Mouse (Mus musculus) neural tube, embryonic 14.5 days (tissue): ENCODE measurements around the gene Vmn2r36. TPM values are rescaled to one million over a fixed set of nuclear protein-coding genes. Genes with fewer than 3 reads are reported as not detected.
"Not testable (repeated sequence)": the region's sequence is repeated elsewhere in the genome, so short reads cannot be mapped to it uniquely, and the experiment has no call there.

Experiments used
- ATAC-seq: fragments of 200-750 bp; cut with Nextera tagmentation; 2 replicates; pipeline ENCODE4 v1.8.0; 2017; ENCODE audit warnings: low read depth, mild to moderate bottlenecking, moderate TSS enrichment, moderate library complexity
- H3K27ac ChIP-seq: fragments of 300-500 bp; sonication (generic); 2 replicates; pipeline ENCODE4 v1.5.1; 2014; ENCODE audit warnings: low read depth, mild to moderate bottlenecking, control low read depth, low read length, moderate library complexity, mixed read lengths
- H3K27me3 ChIP-seq: fragments of 300-500 bp; sonication (generic); 2 replicates; pipeline ENCODE4 v1.6.1; 2014; ENCODE audit warnings: low read length; ENCODE audit not compliant: control insufficient read depth, insufficient read depth
- H3K36me3 ChIP-seq: fragments of 300-500 bp; sonication (generic); 2 replicates; pipeline ENCODE4 v1.6.1; 2014; ENCODE audit warnings: low read length, mixed read lengths; ENCODE audit not compliant: control insufficient read depth, insufficient read depth
- H3K4me1 ChIP-seq: fragments of 300-500 bp; sonication (generic); 2 replicates; pipeline ENCODE4 v1.6.1; 2014; ENCODE audit warnings: low read length; ENCODE audit not compliant: control insufficient read depth, insufficient read depth
- H3K4me2 ChIP-seq: fragments of 300-500 bp; sonication (generic); 2 replicates; pipeline ENCODE4 v1.6.1; 2014; ENCODE audit warnings: mild to moderate bottlenecking, low read depth, low read length, control low read depth
- H3K4me3 ChIP-seq: fragments of 300-500 bp; sonication (generic); 2 replicates; pipeline ENCODE4 v1.5.1; 2014; ENCODE audit warnings: low read depth, low read length, control low read depth, mixed read lengths
- H3K9ac ChIP-seq: fragments of 300-500 bp; sonication (generic); replicated peaks from 2 replicates; pipeline ENCODE4 v1.6.1; 2014; ENCODE audit warnings: low read depth, mild to moderate bottlenecking, control low read depth, low read length, mixed read lengths
- H3K9me3 ChIP-seq: fragments of 300-500 bp; sonication (generic); 2 replicates; pipeline ENCODE4 v1.6.1; 2016; ENCODE audit warnings: low read length; ENCODE audit not compliant: control insufficient read depth
- WGBS: fragments of 180-500 bp; shearing (Covaris S2); extraction: QIAGEN DNeasy Blood & Tissue Kit; methylation state at CpG from one replicate; pipeline ENCODE4 v1.1.7; 2014; 5-methylcytosine and 5-hydroxymethylcytosine counted together
- polyA plus RNA-seq: library from polyadenylated mRNA; unstranded; fragments of >200 nt; fragmentation: Nextera tagmentation; extraction: Ambion mirVana; gene quantifications from 2 replicates; pipeline ENCODE4 v1.2.1, GENCODE M21; 2014

Vmn2r36 gene
- polyA plus RNA-seq: not detected in 2 replicates

DNA sequence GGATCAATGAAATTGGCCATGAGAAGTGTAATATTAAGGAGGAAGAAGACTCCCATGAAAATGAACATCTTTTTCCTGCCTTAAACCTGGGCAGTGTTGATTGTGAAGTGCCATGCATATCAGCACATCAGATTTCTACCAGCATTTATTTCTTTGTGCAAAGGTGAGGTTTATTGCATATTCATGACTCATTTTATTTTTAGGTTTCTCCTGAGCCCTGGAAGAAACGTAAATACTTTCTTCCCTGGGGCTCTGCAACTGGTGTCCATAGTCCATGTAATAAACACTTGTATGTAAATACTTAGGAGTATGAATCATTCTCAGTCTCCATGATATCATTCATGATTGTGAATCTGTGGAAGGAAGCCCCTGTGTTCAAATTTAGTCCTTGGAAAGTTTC, at the start of gene Vmn2r36:
Gene Vmn2r36, minus strand, starts transcription at position 101 of the 400 bp plus-strand sequence.
- not testable (repeated sequence) for H3K9me3 ChIP-seq, H3K9ac ChIP-seq, H3K36me3 ChIP-seq, H3K27me3 ChIP-seq, H3K4me1 ChIP-seq, H3K27ac ChIP-seq, ATAC-seq, H3K4me2 ChIP-seq, H3K4me3 ChIP-seq
- no CpG with 5 or more reads among the region's 1 CpGs for WGBS

Other genes with a start within 250 kb of the Vmn2r36 start
- not detected in 2 replicates for gene Vmn2r34, start 213.0 kb downstream of the Vmn2r36 start, polyA plus RNA-seq
- gene Vmn2r35, start 82.6 kb downstream of the Vmn2r36 start, polyA plus RNA-seq: not detected in 2 replicates